Mouse (Mus musculus): Measurements from ENCODE around the gene Lsamp. TPM values are rescaled to one million over a fixed set of nuclear protein-coding genes. Genes with fewer than 3 reads are reported as not detected.
A peak's percentile ranks its signal among the peaks of the same experiment; 100 is the strongest.

The Lsamp gene
- polyA plus RNA-seq, 1 experiment from 2014 or later, result 0.95 TPM

DNA sequence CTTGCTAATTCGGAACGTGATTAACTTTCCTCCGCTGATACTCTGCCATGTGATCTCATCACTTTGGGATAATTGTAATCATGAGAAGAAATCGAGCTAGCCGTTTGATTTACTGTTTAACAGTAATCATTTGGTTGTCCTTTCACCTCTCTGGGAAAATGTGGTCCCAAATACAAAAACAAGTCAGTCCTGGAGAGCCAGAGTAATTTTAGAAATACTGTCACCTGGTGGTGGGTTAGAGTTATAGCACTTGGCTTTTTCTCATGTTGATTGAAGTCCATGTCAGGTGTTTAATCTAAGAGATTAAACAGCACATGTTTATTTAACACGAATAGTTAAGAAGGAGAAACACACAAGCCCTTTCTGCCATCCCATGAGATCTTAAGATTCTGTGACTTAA, 1851.6 kb downstream of the Lsamp start:
- Histone ChIP-seq H3K27me3 (ENCODE audit: insufficient read depth, low read length) (no peaks in the 10 kb centered on the region), H3K9ac (no peak overlapping the region), H3K36me3 (ENCODE audit: insufficient read depth) (no peaks in the 10 kb centered on the region), H3K27ac (ENCODE audit: low read depth) (no peak overlapping the region), H3K4me2 (no peak overlapping the region), H3K9me3 (ENCODE audit: low read depth, low read length) (no peaks in the 10 kb centered on the region), H3K4me3 (ENCODE audit: low read depth, low read length) (no peak overlapping the region), H3K4me1 (ENCODE audit: insufficient read depth) (no peaks in the 10 kb centered on the region)
- TF ChIP-seq CTCF (IDR thresholded peaks at IDR 0.05; ENCODE audit: low read depth), result peak; percentile 78
- WGBS, result 44% methylated on average over 6 of the region's 6 CpGs
- ATAC-seq (ENCODE audit: insufficient read depth), result no peak
- peak; percentile 66 for DNase-seq

- Histone ChIP-seq H3K4me3 (ENCODE audit: low read depth, low read length) (no peak overlapping the region), H3K4me2 (no peak overlapping the region), H3K9me3 (ENCODE audit: low read depth, low read length) (no peaks in the 10 kb centered on the region), H3K36me3 (ENCODE audit: insufficient read depth) (no peaks in the 10 kb centered on the region), H3K27me3 (ENCODE audit: insufficient read depth, low read length) (no peaks in the 10 kb centered on the region), H3K4me1 (ENCODE audit: insufficient read depth) (no peaks in the 10 kb centered on the region), H3K9ac (no peak overlapping the region), H3K27ac (ENCODE audit: low read depth) (no peak overlapping the region)
- TF ChIP-seq CTCF (IDR thresholded peaks at IDR 0.05; ENCODE audit: low read depth), result no peak
- 63% methylated on average over 2 of the region's 2 CpGs for WGBS
- ATAC-seq (ENCODE audit: insufficient read depth) (no peak), DNase-seq (peak; percentile 25)
Observed at GRCm38 (mm10) chr16:41839751-41840404, 1855.7 kb downstream of the Lsamp start.

GRCm38 (mm10) chr16:41846903-41847302, 1862.7 kb downstream of the Lsamp start:
- no peaks in the 10 kb centered on the region for H3K9me3 ChIP-seq (ENCODE audit: low read depth, low read length)
- no peak overlapping the region for H3K4me2 ChIP-seq
- no peak overlapping the region for H3K9ac ChIP-seq
- no peak overlapping the region for H3K4me3 ChIP-seq (ENCODE audit: low read depth, low read length)
- ATAC-seq (ENCODE audit: insufficient read depth), result no peak
- no peaks in the 10 kb centered on the region for H3K4me1 ChIP-seq (ENCODE audit: insufficient read depth)
- no peak for TF ChIP-seq CTCF (IDR thresholded peaks at IDR 0.05; ENCODE audit: low read depth)
- H3K36me3 ChIP-seq (ENCODE audit: insufficient read depth), result no peaks in the 10 kb centered on the region
- 74% methylated on average over 6 of the region's 6 CpGs for WGBS
- DNase-seq, result no peak
- H3K27me3 ChIP-seq (ENCODE audit: insufficient read depth, low read length), result no peaks in the 10 kb centered on the region
- H3K27ac ChIP-seq (ENCODE audit: low read depth), result no peak overlapping the region

DNA sequence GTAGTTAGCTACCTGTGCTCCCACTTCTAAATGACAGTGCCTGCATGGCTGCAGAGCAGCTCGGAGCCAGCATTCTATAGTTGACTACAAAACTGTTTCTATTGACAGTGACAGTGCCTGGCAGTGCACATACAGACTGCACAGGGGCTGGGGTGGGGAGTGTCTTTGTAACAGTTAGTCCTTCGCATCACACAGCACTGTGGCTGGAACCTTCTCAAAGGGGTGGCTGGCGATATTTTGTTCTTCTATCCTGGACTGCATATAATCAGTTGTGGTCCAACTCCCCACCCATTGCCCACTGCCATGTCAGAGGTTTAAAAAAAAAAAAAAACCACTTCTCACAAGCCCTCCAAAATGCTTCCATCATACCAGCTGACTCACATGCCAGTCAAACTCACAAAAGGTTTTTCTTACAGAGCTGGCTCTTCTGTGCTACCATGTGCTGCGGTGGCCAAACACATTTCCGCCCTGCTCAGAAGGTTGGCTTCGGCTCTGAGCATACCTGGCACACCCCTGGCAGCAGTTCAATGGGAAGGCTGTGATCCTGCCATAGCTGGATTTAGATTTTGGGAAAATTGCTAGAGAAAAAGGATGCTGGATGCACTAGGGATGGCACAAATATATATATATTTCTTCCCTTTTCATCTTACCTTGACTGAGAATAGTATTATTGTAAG, 1887.9 kb downstream of the Lsamp start:
- H3K4me2 ChIP-seq, result no peak overlapping the region
- WGBS, result 77% methylated on average over 6 of the region's 6 CpGs
- H3K9me3 ChIP-seq (ENCODE audit: low read depth, low read length), result no peaks in the 10 kb centered on the region
- DNase-seq (no peak), ATAC-seq (ENCODE audit: insufficient read depth) (no peak)
- H3K4me1 ChIP-seq (ENCODE audit: insufficient read depth), result no peaks in the 10 kb centered on the region
- no peak overlapping the region for H3K27ac ChIP-seq (ENCODE audit: low read depth)
- no peak overlapping the region for H3K9ac ChIP-seq
- H3K27me3 ChIP-seq (ENCODE audit: insufficient read depth, low read length), result no peaks in the 10 kb centered on the region
- no peak for TF ChIP-seq CTCF (IDR thresholded peaks at IDR 0.05; ENCODE audit: low read depth)
- no peaks in the 10 kb centered on the region for H3K36me3 ChIP-seq (ENCODE audit: insufficient read depth)
- no peak overlapping the region for H3K4me3 ChIP-seq (ENCODE audit: low read depth, low read length)

GRCm38 (mm10) chr16:41888546-41889165, 1904.5 kb downstream of the Lsamp start:
- WGBS, result 74% methylated on average over 16 of the region's 16 CpGs
- no peaks in the 10 kb centered on the region for H3K27me3 ChIP-seq (ENCODE audit: insufficient read depth, low read length)

GRCm38 (mm10) chr16:41900783-41901182, 1916.6 kb downstream of the Lsamp start:
- no peaks in the 10 kb centered on the region for H3K36me3 ChIP-seq (ENCODE audit: insufficient read depth)
- no peaks in the 10 kb centered on the region for H3K27me3 ChIP-seq (ENCODE audit: insufficient read depth, low read length)
- H3K9ac ChIP-seq, result no peak overlapping the region
- no peak for TF ChIP-seq CTCF (IDR thresholded peaks at IDR 0.05; ENCODE audit: low read depth)
- no peak overlapping the region for H3K4me2 ChIP-seq
- no peak for DNase-seq
- no peak overlapping the region for H3K4me3 ChIP-seq (ENCODE audit: low read depth, low read length)
- WGBS, result 59% methylated on average over 2 of the region's 2 CpGs
- no peak for ATAC-seq (ENCODE audit: insufficient read depth)
- H3K27ac ChIP-seq (ENCODE audit: low read depth), result no peak overlapping the region
- no peaks in the 10 kb centered on the region for H3K9me3 ChIP-seq (ENCODE audit: low read depth, low read length)
- H3K4me1 ChIP-seq (ENCODE audit: insufficient read depth), result no peaks in the 10 kb centered on the region

More at GRCm38 (mm10) chr16:41888546-41889165, 1904.5 kb downstream of the Lsamp start:
- DNase-seq, result no peak
- no peak for ATAC-seq (ENCODE audit: insufficient read depth)
- H3K9me3 ChIP-seq (ENCODE audit: low read depth, low read length), result no peaks in the 10 kb centered on the region
- no peak for TF ChIP-seq CTCF (IDR thresholded peaks at IDR 0.05; ENCODE audit: low read depth)
- H3K4me3 ChIP-seq (ENCODE audit: low read depth, low read length), result no peak overlapping the region
- H3K27ac ChIP-seq (ENCODE audit: low read depth), result no peak overlapping the region
- H3K36me3 ChIP-seq (ENCODE audit: insufficient read depth), result no peaks in the 10 kb centered on the region
- no peaks in the 10 kb centered on the region for H3K4me1 ChIP-seq (ENCODE audit: insufficient read depth)
- no peak overlapping the region for H3K9ac ChIP-seq
- H3K4me2 ChIP-seq, result no peak overlapping the region

- WGBS, result 61% methylated on average over 3 of the region's 3 CpGs
Observed at GRCm38 (mm10) chr16:41903654-41904053, 1919.5 kb downstream of the Lsamp start.

More at GRCm38 (mm10) chr16:41903654-41904053, 1919.5 kb downstream of the Lsamp start:
- no peaks in the 10 kb centered on the region for H3K9me3 ChIP-seq (ENCODE audit: low read depth, low read length)
- no peak for TF ChIP-seq CTCF (IDR thresholded peaks at IDR 0.05; ENCODE audit: low read depth)
- H3K27me3 ChIP-seq (ENCODE audit: insufficient read depth, low read length), result no peaks in the 10 kb centered on the region
- ATAC-seq (ENCODE audit: insufficient read depth) (no peak), DNase-seq (peak; percentile 7)
- H3K9ac ChIP-seq, result no peak overlapping the region
- H3K4me2 ChIP-seq, result no peak overlapping the region
- H3K4me3 ChIP-seq (ENCODE audit: low read depth, low read length), result no peak overlapping the region
- H3K4me1 ChIP-seq (ENCODE audit: insufficient read depth), result no peaks in the 10 kb centered on the region
- H3K36me3 ChIP-seq (ENCODE audit: insufficient read depth), result no peaks in the 10 kb centered on the region
- no peak overlapping the region for H3K27ac ChIP-seq (ENCODE audit: low read depth)

All from lung, embryonic 14.5 days (tissue).